In genomic region chr7:136081534-136082252, GRCm38 (mm10) we compare ENCODE assay signal across 10 mouse cellular contexts.
DNase-seq lines count a peak whose midpoint lies in the region; ATAC-seq and TF ChIP-seq lines count a peak whose summit lies in the region.
"Had no signal": no experiment of that assay in that cellular context is flagged by ENCODE, and none has a peak within 500 bp of the region (broad histone marks: within the 10 kb centered on the region; RNA-seq: fewer than 3 reads in every experiment).

No protein-coding gene starts in this region.

- H3K9me3 ChIP-seq in forebrain, embryonic 10.5 days: no peaks in the 10 kb centered on the region
- no peaks in the 10 kb centered on the region for H3K9me3 ChIP-seq in forebrain, embryonic 12.5 days
- H3K9me3 ChIP-seq in forebrain, postnatal 0 days (ENCODE audit: low read length): no peaks in the 10 kb centered on the region
- H3K9me3 ChIP-seq in midbrain, embryonic 14.5 days (ENCODE audit: control insufficient read depth, low read length): no peaks in the 10 kb centered on the region

- ATAC-seq in forebrain, embryonic 12.5 days (ENCODE audit: low FRiP score): no peak
- ATAC-seq in forebrain, postnatal 0 days: peak; percentile 83
- ATAC-seq in midbrain, embryonic 14.5 days (ENCODE audit: low FRiP score, low TSS enrichment): no peak
- ATAC-seq: intestine, embryonic 16.5 days had no signal

- H3K4me2 ChIP-seq in forebrain, embryonic 12.5 days: no peak overlapping the region
- no peak overlapping the region for H3K4me2 ChIP-seq in forebrain, postnatal 0 days (ENCODE audit: low read depth)
- no peak overlapping the region for H3K4me2 ChIP-seq in midbrain, embryonic 14.5 days (ENCODE audit: low read length)

- peaks cover 46% of the 10 kb centered on the region for H3K27me3 ChIP-seq in forebrain, embryonic 10.5 days (ENCODE audit: poor library complexity, severe bottlenecking)
- peaks cover 16% of the 10 kb centered on the region for H3K27me3 ChIP-seq in forebrain, embryonic 12.5 days
- peaks cover 9% of the 10 kb centered on the region; the same call in 1 of the 2 replicates for H3K27me3 ChIP-seq in forebrain, postnatal 0 days (ENCODE audit: insufficient read depth, low read length)
- H3K27me3 ChIP-seq in midbrain, embryonic 14.5 days (ENCODE audit: control insufficient read depth, insufficient read depth, low read length): no peaks in the 10 kb centered on the region

- TF ChIP-seq CTCF in forebrain, postnatal 0 days (IDR thresholded peaks at IDR 0.05; ENCODE audit: low read depth): no peak

- H3K36me3 ChIP-seq in forebrain, embryonic 10.5 days (replicated peaks): no peaks in the 10 kb centered on the region
- no peaks in the 10 kb centered on the region for H3K36me3 ChIP-seq in forebrain, embryonic 12.5 days (replicated peaks)
- H3K36me3 ChIP-seq in forebrain, postnatal 0 days (ENCODE audit: insufficient read depth): no peaks in the 10 kb centered on the region
- no peaks in the 10 kb centered on the region for H3K36me3 ChIP-seq in midbrain, embryonic 14.5 days (ENCODE audit: control insufficient read depth, insufficient read depth, low read length)

- peak overlapping the region; percentile 69; the same call in 1 of the 2 replicates for H3K27ac ChIP-seq in forebrain, embryonic 10.5 days
- H3K27ac ChIP-seq in forebrain, embryonic 12.5 days: no peak overlapping the region
- no peak overlapping the region for H3K27ac ChIP-seq in forebrain, postnatal 0 days (ENCODE audit: low read depth, low read length)
- H3K27ac ChIP-seq in midbrain, embryonic 14.5 days (replicated peaks; ENCODE audit: low read depth, low read length): no peak overlapping the region

- intact Hi-C loops in left cerebral cortex, postnatal 4 days (cut with DNase I): no loop called here
- intact Hi-C loops in left cerebral cortex, postnatal 14 days (cut with DNase I): no loop called here

- no peak overlapping the region for H3K4me3 ChIP-seq in forebrain, embryonic 10.5 days
- H3K4me3 ChIP-seq in forebrain, embryonic 12.5 days (replicated peaks): no peak overlapping the region
- H3K4me3 ChIP-seq in forebrain, postnatal 0 days (ENCODE audit: low read depth, low read length): no peak overlapping the region
- H3K4me3 ChIP-seq in midbrain, embryonic 14.5 days (replicated peaks; ENCODE audit: low read depth, low read length): no peak overlapping the region

- WGBS in forebrain, embryonic 10.5 days: 45% methylated on average over 7 of the region's 7 CpGs
- WGBS in forebrain, embryonic 12.5 days: 27% methylated on average over 7 of the region's 7 CpGs
- WGBS in forebrain, postnatal 0 days: 16% methylated on average over 7 of the region's 7 CpGs
- 48% methylated on average over 7 of the region's 7 CpGs for WGBS in midbrain, embryonic 14.5 days

- DNase-seq in forebrain, embryonic 10.5 days (ENCODE audit: extremely low spot score, low spot score): no peak
- peak; percentile 14 for DNase-seq in left cerebral cortex, postnatal 4 days
- DNase-seq in left cerebral cortex, postnatal 14 days (ENCODE audit: low spot score in 2 of 2): no peak
- peak; percentile 59 for DNase-seq in forebrain, postnatal 0 days
- DNase-seq in midbrain, embryonic 14.5 days: peak; percentile 42
- no peak for DNase-seq in adrenal gland, postnatal 4 days (ENCODE audit: low spot score in 2 of 2)
- no peak for DNase-seq in embryo, embryonic 10.5 days (ENCODE audit: low spot score)
- DNase-seq: lung, adult 2 months had no signal

- H3K9ac ChIP-seq in forebrain, embryonic 12.5 days: no peak overlapping the region
- H3K9ac ChIP-seq in forebrain, postnatal 0 days: no peak overlapping the region
- no peak overlapping the region for H3K9ac ChIP-seq in midbrain, embryonic 14.5 days (replicated peaks; ENCODE audit: low read length)

- peaks cover 38% of the 10 kb centered on the region for H3K4me1 ChIP-seq in forebrain, embryonic 10.5 days
- peaks cover 46% of the 10 kb centered on the region for H3K4me1 ChIP-seq in forebrain, embryonic 12.5 days
- 0 out of 2 replicates have a peak, but pooled peaks cover 2% of the 10 kb centered on the region for H3K4me1 ChIP-seq in forebrain, postnatal 0 days (ENCODE audit: insufficient read depth)
- H3K4me1 ChIP-seq in midbrain, embryonic 14.5 days (ENCODE audit: control insufficient read depth, insufficient read depth, low read length): peaks cover 35% of the 10 kb centered on the region

Comparison
In these comparisons a context has a peak if more than half of its experiments do, and no peak if none do; other contexts are left out.
1. DNase-seq: peak in left cerebral cortex, postnatal 4 days (single experiment), forebrain, postnatal 0 days (single experiment) and midbrain, embryonic 14.5 days (single experiment); none in forebrain, embryonic 10.5 days (single experiment), left cerebral cortex, postnatal 14 days (0 of 2), adrenal gland, postnatal 4 days (0 of 2) and embryo, embryonic 10.5 days (single experiment).